Mouse (Mus musculus): ENCODE data around the gene Fchsd2.

Gene Fchsd2

GRCm38 (mm10) chr7:101107073-101107810 is 14.6 kb downstream of the Fchsd2 start:
- in situ Hi-C loops (cut with MboI; ENCODE audit: low pct_unique_long_range_greater_than_20kb in 1 of 2, low sequenced_read_pairs in 2 of 2, unreplicated experiment in 1 of 2): no loop called here

GRCm38 (mm10) chr7:101107968-101108652 is 15.4 kb downstream of the Fchsd2 start:
- in situ Hi-C loops (cut with MboI; ENCODE audit: low pct_unique_long_range_greater_than_20kb in 1 of 2, low sequenced_read_pairs in 2 of 2, unreplicated experiment in 1 of 2): no loop called here

- in situ Hi-C loops (cut with MboI; ENCODE audit: low pct_unique_long_range_greater_than_20kb in 1 of 2, low sequenced_read_pairs in 2 of 2, unreplicated experiment in 1 of 2): no loop called here
These were observed 16.0 kb downstream of the Fchsd2 start for GRCm38 (mm10) chr7:101108653-101109005.

- in situ Hi-C loops (cut with MboI; ENCODE audit: low pct_unique_long_range_greater_than_20kb in 1 of 2, low sequenced_read_pairs in 2 of 2, unreplicated experiment in 1 of 2): no loop called here
These were observed 16.6 kb downstream of the Fchsd2 start for GRCm38 (mm10) chr7:101109006-101109855.

GRCm38 (mm10) chr7:101109856-101110350 is 17.2 kb downstream of the Fchsd2 start:
- in situ Hi-C loops (cut with MboI; ENCODE audit: low pct_unique_long_range_greater_than_20kb in 1 of 2, low sequenced_read_pairs in 2 of 2, unreplicated experiment in 1 of 2): no loop called here

- in situ Hi-C loops (cut with MboI; ENCODE audit: low pct_unique_long_range_greater_than_20kb in 1 of 2, low sequenced_read_pairs in 2 of 2, unreplicated experiment in 1 of 2): no loop called here
These were observed 20.7 kb downstream of the Fchsd2 start for GRCm38 (mm10) chr7:101113410-101113809.

- in situ Hi-C loops (cut with MboI; ENCODE audit: low pct_unique_long_range_greater_than_20kb in 1 of 2, low sequenced_read_pairs in 2 of 2, unreplicated experiment in 1 of 2): no loop called here
These were observed 21.7 kb downstream of the Fchsd2 start for GRCm38 (mm10) chr7:101114328-101114727.

- in situ Hi-C loops (cut with MboI; ENCODE audit: low pct_unique_long_range_greater_than_20kb in 1 of 2, low sequenced_read_pairs in 2 of 2, unreplicated experiment in 1 of 2): no loop called here
These were observed 26.7 kb downstream of the Fchsd2 start for GRCm38 (mm10) chr7:101119391-101119790.

- in situ Hi-C loops (cut with MboI; ENCODE audit: low pct_unique_long_range_greater_than_20kb in 1 of 2, low sequenced_read_pairs in 2 of 2, unreplicated experiment in 1 of 2): no loop called here
These were observed 31.1 kb downstream of the Fchsd2 start for GRCm38 (mm10) chr7:101123579-101124347.

- in situ Hi-C loops (cut with MboI; ENCODE audit: low pct_unique_long_range_greater_than_20kb in 1 of 2, low sequenced_read_pairs in 2 of 2, unreplicated experiment in 1 of 2): no loop called here
These were observed 35.1 kb downstream of the Fchsd2 start for GRCm38 (mm10) chr7:101127737-101128136.

- in situ Hi-C loops (cut with MboI; ENCODE audit: low pct_unique_long_range_greater_than_20kb in 1 of 2, low sequenced_read_pairs in 2 of 2, unreplicated experiment in 1 of 2): no loop called here
These were observed 35.9 kb downstream of the Fchsd2 start for GRCm38 (mm10) chr7:101128536-101128935.

GRCm38 (mm10) chr7:101130646-101131045 is 38.0 kb downstream of the Fchsd2 start:
- in situ Hi-C loops (cut with MboI; ENCODE audit: low pct_unique_long_range_greater_than_20kb in 1 of 2, low sequenced_read_pairs in 2 of 2, unreplicated experiment in 1 of 2): no loop called here

GRCm38 (mm10) chr7:101131281-101131680 is 38.6 kb downstream of the Fchsd2 start:
- in situ Hi-C loops (cut with MboI; ENCODE audit: low pct_unique_long_range_greater_than_20kb in 1 of 2, low sequenced_read_pairs in 2 of 2, unreplicated experiment in 1 of 2): no loop called here

- in situ Hi-C loops (cut with MboI; ENCODE audit: low pct_unique_long_range_greater_than_20kb in 1 of 2, low sequenced_read_pairs in 2 of 2, unreplicated experiment in 1 of 2): no loop called here
These were observed 40.9 kb downstream of the Fchsd2 start for GRCm38 (mm10) chr7:101133591-101133990.

GRCm38 (mm10) chr7:101134117-101134516 is 41.5 kb downstream of the Fchsd2 start:
- in situ Hi-C loops (cut with MboI; ENCODE audit: low pct_unique_long_range_greater_than_20kb in 1 of 2, low sequenced_read_pairs in 2 of 2, unreplicated experiment in 1 of 2): no loop called here

GRCm38 (mm10) chr7:101138819-101139218 is 46.2 kb downstream of the Fchsd2 start:
- in situ Hi-C loops (cut with MboI; ENCODE audit: low pct_unique_long_range_greater_than_20kb in 1 of 2, low sequenced_read_pairs in 2 of 2, unreplicated experiment in 1 of 2): no loop called here

GRCm38 (mm10) chr7:101142907-101143306 is 50.2 kb downstream of the Fchsd2 start:
- in situ Hi-C loops (cut with MboI; ENCODE audit: low pct_unique_long_range_greater_than_20kb in 1 of 2, low sequenced_read_pairs in 2 of 2, unreplicated experiment in 1 of 2): no loop called here

GRCm38 (mm10) chr7:101144222-101144621 is 51.6 kb downstream of the Fchsd2 start:
- in situ Hi-C loops (cut with MboI; ENCODE audit: low pct_unique_long_range_greater_than_20kb in 1 of 2, low sequenced_read_pairs in 2 of 2, unreplicated experiment in 1 of 2): no loop called here

All from mouse embryonic stem cell (cell line).